Comparison of ENCODE assay signal across 23 mouse cellular contexts in the genomic region with DNA sequence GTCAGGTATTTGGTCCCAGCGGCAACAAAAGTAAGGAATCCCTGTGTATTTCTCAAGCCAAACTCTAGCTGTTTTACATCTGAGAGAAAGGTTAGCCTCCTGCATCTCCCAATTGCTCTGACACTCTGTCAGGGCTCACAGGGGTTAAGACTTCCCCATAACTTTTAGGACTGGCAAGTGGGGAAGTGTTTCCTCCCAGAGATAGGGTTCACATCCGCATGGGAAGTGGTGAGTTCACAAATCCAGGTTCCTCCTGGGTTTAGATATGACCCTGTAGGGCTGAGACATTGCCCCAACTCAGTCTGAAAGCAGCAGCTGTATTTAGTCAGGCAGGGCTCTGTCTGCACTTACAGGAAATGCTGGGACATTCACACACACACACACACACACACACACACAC.
DNase-seq lines count a peak whose midpoint lies in the region; ATAC-seq lines count a peak whose summit lies in the region.
"Had no signal": no experiment of that assay in that cellular context is flagged by ENCODE, and none has a peak within 500 bp of the region (broad histone marks: within the 10 kb centered on the region; RNA-seq: fewer than 3 reads in every experiment).

No protein-coding gene starts in this region.

- no peak overlapping the region for H3K4me2 ChIP-seq in liver, embryonic 16.5 days (ENCODE audit: low read depth, low read length)
- no peak overlapping the region for H3K4me2 ChIP-seq in limb, embryonic 12.5 days
- H3K4me2 ChIP-seq: embryonic facial prominence, embryonic 13.5 days; heart, embryonic 11.5 days; hindbrain, embryonic 13.5 days; liver, embryonic 13.5 days; midbrain, embryonic 15.5 days had no signal

- no peak overlapping the region for H3K9ac ChIP-seq in liver, embryonic 16.5 days (ENCODE audit: low read depth, low read length)
- no peak overlapping the region for H3K9ac ChIP-seq in limb, embryonic 12.5 days (replicated peaks)
- H3K9ac ChIP-seq: embryonic facial prominence, embryonic 13.5 days; hindbrain, embryonic 13.5 days; liver, embryonic 13.5 days; midbrain, embryonic 15.5 days had no signal

- H3K27ac ChIP-seq in liver, embryonic 16.5 days (ENCODE audit: low read length): no peak overlapping the region
- peak overlapping the region; percentile 54; the same call in 1 of the 2 replicates for H3K27ac ChIP-seq in limb, embryonic 12.5 days
- H3K27ac ChIP-seq: embryonic facial prominence, embryonic 13.5 days; hindbrain, embryonic 13.5 days; liver, embryonic 13.5 days; midbrain, embryonic 15.5 days had no signal

- no peak for DNase-seq in liver
- DNase-seq in thymus, postnatal 0 days (ENCODE audit: low spot score): peak; percentile 43
- no peak for DNase-seq in thymus, postnatal 25 days
- no peak for DNase-seq in layer of hippocampus, adult 9-10 months (ENCODE audit: low spot score)
- DNase-seq in cerebellum, adult 8-10 months: no peak
- DNase-seq: adrenal gland, adult 8-10 months; cerebellum, postnatal 10 days; gastrocnemius, postnatal 25 days; heart, postnatal 14 days; kidney, adult 2 months; kidney, postnatal 25 days; liver, embryonic 13.5 days; right cerebral cortex, postnatal 14 days; thymus, adult 18-20 months had no signal

- H3K4me1 ChIP-seq in liver, embryonic 16.5 days (ENCODE audit: control insufficient read depth, low read depth, low read length): no peaks in the 10 kb centered on the region
- peaks cover 62% of the 10 kb centered on the region for H3K4me1 ChIP-seq in limb, embryonic 12.5 days (replicated peaks)
- H3K4me1 ChIP-seq: liver, embryonic 13.5 days; midbrain, embryonic 15.5 days had no signal

- H3K4me3 ChIP-seq in liver, embryonic 16.5 days (ENCODE audit: low read depth, low read length): no peak overlapping the region
- H3K4me3 ChIP-seq in limb, embryonic 12.5 days (replicated peaks): no peak overlapping the region
- H3K4me3 ChIP-seq: embryonic facial prominence, embryonic 13.5 days; hindbrain, embryonic 13.5 days; liver, embryonic 13.5 days; midbrain, embryonic 15.5 days; myocyte had no signal

- H3K9me3 ChIP-seq in liver, embryonic 16.5 days (replicated peaks; ENCODE audit: control insufficient read depth, low read length): no peaks in the 10 kb centered on the region
- H3K9me3 ChIP-seq in limb, embryonic 12.5 days: peaks cover 3% of the 10 kb centered on the region; the same call in 1 of the 2 replicates
- H3K9me3 ChIP-seq: embryonic facial prominence, embryonic 13.5 days; hindbrain, embryonic 13.5 days; liver, embryonic 13.5 days; midbrain, embryonic 15.5 days had no signal

- H3K27me3 ChIP-seq in liver, embryonic 16.5 days (ENCODE audit: control insufficient read depth, insufficient read depth, low read depth, low read length): no peaks in the 10 kb centered on the region
- no peaks in the 10 kb centered on the region for H3K27me3 ChIP-seq in limb, embryonic 12.5 days
- H3K27me3 ChIP-seq: embryonic facial prominence, embryonic 13.5 days; hindbrain, embryonic 13.5 days; liver, embryonic 13.5 days; midbrain, embryonic 15.5 days; Patski had no signal

- WGBS in liver, embryonic 16.5 days (ENCODE audit: insufficient replicate concordance): 38% methylated on average over 2 of the region's 2 CpGs
- WGBS in limb, embryonic 12.5 days: 65% methylated on average over 2 of the region's 2 CpGs

- no peaks in the 10 kb centered on the region for H3K36me3 ChIP-seq in liver, embryonic 16.5 days (ENCODE audit: control insufficient read depth, insufficient read depth)
- no peaks in the 10 kb centered on the region for H3K36me3 ChIP-seq in limb, embryonic 12.5 days
- H3K36me3 ChIP-seq: embryonic facial prominence, embryonic 13.5 days; hindbrain, embryonic 13.5 days; liver, embryonic 13.5 days; midbrain, embryonic 15.5 days had no signal

- ATAC-seq in liver, embryonic 16.5 days (ENCODE audit: low read depth): peak; percentile 30; the same call in 1 of the 2 replicates
- no peak for ATAC-seq in limb, embryonic 12.5 days (ENCODE audit: insufficient number of reproducible peaks, insufficient read depth, low FRiP score, low TSS enrichment, low read depth)
- ATAC-seq: forebrain, embryonic 16.5 days; midbrain, embryonic 15.5 days; Patski had no signal
